Mouse (Mus musculus) kidney, postnatal 0 days (tissue): ENCODE measurements around the gene Igfbp1. TPM values are rescaled to one million over a fixed set of nuclear protein-coding genes. Genes with fewer than 3 reads are reported as not detected.

Source experiments
- ATAC-seq: fragments of 200-750 bp; cut with Nextera tagmentation; replicated peaks from 2 replicates; pipeline ENCODE4 v1.8.0; 2017; ENCODE audit warnings: low read depth, moderate number of reproducible peaks, moderate TSS enrichment, moderate library complexity; ENCODE audit not compliant: low FRiP score
- DNase-seq: peaks from one replicate; pipeline ENCODE4 v3.0.0-alpha.2; 2016; ENCODE audit warnings: low spot score
- H3K27ac ChIP-seq: fragments of 300-500 bp; sonication (generic); 2 replicates; pipeline ENCODE4 v1.5.1; 2014; ENCODE audit warnings: mild to moderate bottlenecking
- H3K27me3 ChIP-seq: fragments of 300-500 bp; sonication (generic); 2 replicates; pipeline ENCODE4 v1.6.1; 2014; ENCODE audit warnings: low read length, mixed read lengths; ENCODE audit not compliant: insufficient read depth
- H3K36me3 ChIP-seq: fragments of 300-500 bp; sonication (generic); 2 replicates; pipeline ENCODE4 v1.6.1; 2014; ENCODE audit warnings: low read length, mixed read lengths; ENCODE audit not compliant: insufficient read depth
- H3K4me1 ChIP-seq: fragments of 300-500 bp; sonication (generic); replicated peaks from 2 replicates; pipeline ENCODE4 v1.6.1; 2014; ENCODE audit warnings: antibody characterized with exemption, low read length, mixed read lengths; ENCODE audit not compliant: insufficient read depth
- H3K4me2 ChIP-seq: fragments of 300-500 bp; sonication (generic); 2 replicates; pipeline ENCODE4 v1.6.1; 2014; ENCODE audit warnings: mild to moderate bottlenecking, low read length, moderate library complexity, mixed read lengths
- H3K4me3 ChIP-seq: fragments of 300-500 bp; sonication (generic); replicated peaks from 2 replicates; pipeline ENCODE4 v1.5.1; 2014; ENCODE audit warnings: low read depth, low read length
- H3K9ac ChIP-seq: fragments of 300-500 bp; sonication (generic); 2 replicates; pipeline ENCODE4 v1.6.1; 2014; ENCODE audit warnings: low read depth, low read length
- H3K9me3 ChIP-seq: fragments of 300-500 bp; sonication (generic); replicated peaks from 2 replicates; pipeline ENCODE4 v1.6.1; 2016; ENCODE audit warnings: low read length, inconsistent platforms, mixed read lengths
- CTCF ChIP-seq: IDR thresholded peaks from 2 replicates; pipeline ENCODE4 v1.5.1; 2016; ENCODE audit warnings: antibody characterized with exemption, low read depth, mild to moderate bottlenecking, moderate library complexity
- WGBS: fragments of 180-500 bp; shearing (Covaris S2); extraction: QIAGEN DNeasy Blood & Tissue Kit; methylation state at CpG from one replicate; pipeline ENCODE4 v1.1.7; 2014; 5-methylcytosine and 5-hydroxymethylcytosine counted together
- polyA plus RNA-seq: library from polyadenylated mRNA; unstranded; fragments of >200 nt; fragmentation: Nextera tagmentation; extraction: Ambion mirVana; gene quantifications from 2 replicates; pipeline ENCODE4 v1.2.1, GENCODE M21; 2015

The Igfbp1 gene
- polyA plus RNA-seq, 1 experiment from 2014 or later = 11.8 TPM

DNA sequence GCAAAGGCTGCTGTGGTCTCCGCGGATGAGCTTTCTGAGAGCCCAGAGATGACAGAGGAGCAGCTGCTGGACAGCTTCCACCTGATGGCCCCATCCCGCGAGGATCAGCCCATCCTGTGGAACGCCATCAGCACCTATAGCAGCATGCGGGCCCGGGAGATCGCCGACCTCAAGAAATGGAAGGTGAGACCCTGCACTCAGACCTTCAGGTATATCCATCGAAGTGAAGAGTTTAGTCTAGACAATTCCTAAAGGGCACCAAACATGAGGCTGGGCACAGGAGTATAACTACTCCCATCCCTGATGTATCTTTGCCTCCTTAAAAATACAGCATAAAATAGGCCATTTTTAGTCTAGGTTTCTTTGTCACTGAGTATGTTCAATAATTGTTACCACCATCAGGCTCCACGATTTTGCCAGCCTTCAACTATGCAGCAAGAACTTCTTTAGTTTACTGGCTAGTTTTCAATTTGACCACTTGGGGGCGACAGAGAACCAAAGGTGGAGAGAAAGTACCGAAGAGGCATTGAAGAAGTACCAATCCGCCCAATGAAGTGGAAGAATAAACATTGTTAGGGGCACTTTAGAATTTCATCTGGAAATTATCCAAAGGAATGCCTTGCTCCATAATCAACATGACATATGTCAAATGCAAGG lies 2.3 kb downstream of the Igfbp1 start:
- DNase-seq (peak; percentile 81), ATAC-seq (no peak)
- Histone ChIP-seq H3K36me3 (no peaks in the 10 kb centered on the region), H3K9me3 (no peaks in the 10 kb centered on the region), H3K27me3 (no peaks in the 10 kb centered on the region), H3K4me1 (peaks cover 17% of the 10 kb centered on the region; the same call in 1 of the 2 replicates), H3K4me3 (no peak overlapping the region), H3K4me2 (no peak overlapping the region), H3K27ac (no peak overlapping the region), H3K9ac (no peak overlapping the region)
- WGBS = 53% methylated on average over 14 of the region's 14 CpGs
- TF ChIP-seq CTCF = peak; percentile 91

DNA sequence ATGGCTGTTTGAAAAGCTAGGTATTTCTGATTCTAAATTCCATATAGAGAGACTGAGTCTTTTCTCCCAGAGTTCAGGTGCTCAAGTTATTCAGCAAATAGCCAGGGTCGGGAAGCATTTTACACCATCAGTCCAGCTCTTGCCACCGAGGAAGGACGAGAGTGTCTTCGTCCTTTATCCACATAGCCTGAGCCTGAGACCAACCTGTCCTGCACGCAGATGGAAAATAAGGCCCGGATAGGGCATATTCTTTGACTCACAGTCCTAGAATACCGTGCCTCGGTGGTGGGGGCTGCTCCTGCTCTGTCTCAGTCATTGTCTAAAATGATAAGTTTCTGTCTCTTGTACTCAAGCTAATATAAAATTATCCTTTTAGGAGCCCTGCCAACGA lies 2.8 kb downstream of the Igfbp1 start:
- peaks cover 17% of the 10 kb centered on the region; the same call in 1 of the 2 replicates for H3K4me1 ChIP-seq
- H3K4me2 ChIP-seq = no peak overlapping the region
- no peak for DNase-seq
- H3K9me3 ChIP-seq = no peaks in the 10 kb centered on the region
- no peak for ATAC-seq
- H3K27me3 ChIP-seq = no peaks in the 10 kb centered on the region
- 83% methylated on average over 9 of the region's 9 CpGs for WGBS
- no peaks in the 10 kb centered on the region for H3K36me3 ChIP-seq
- no peak overlapping the region for H3K27ac ChIP-seq
- no peak for TF ChIP-seq CTCF
- H3K4me3 ChIP-seq = no peak overlapping the region
- H3K9ac ChIP-seq = no peak overlapping the region

DNA sequence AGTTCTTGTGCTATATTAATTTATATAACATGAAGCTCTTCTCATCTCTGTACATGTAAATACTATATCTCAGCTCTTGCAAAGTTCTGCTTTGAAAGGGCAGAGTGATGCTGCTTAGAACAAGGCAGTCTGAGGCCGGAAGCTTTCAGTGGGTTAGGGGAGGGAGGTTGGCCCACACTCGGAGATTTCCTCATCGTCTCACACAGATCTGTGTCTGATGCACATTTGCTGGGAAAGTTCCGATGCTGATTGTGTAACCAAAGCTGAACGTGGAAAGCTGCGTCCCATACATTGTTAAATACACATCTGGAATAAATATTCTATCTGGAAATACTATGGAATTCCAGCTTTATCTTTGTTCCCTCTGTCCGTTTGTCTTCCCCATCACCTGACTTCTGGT lies 4.6 kb downstream of the Igfbp1 start:
- 78% methylated on average over 7 of the region's 7 CpGs for WGBS
- peaks cover 8% of the 10 kb centered on the region; the same call in 1 of the 2 replicates for H3K4me1 ChIP-seq
- DNase-seq (no peak), ATAC-seq (no peak)
- no peaks in the 10 kb centered on the region for H3K27me3 ChIP-seq
- no peak for TF ChIP-seq CTCF
- H3K9me3 ChIP-seq = no peaks in the 10 kb centered on the region
- 0 out of 2 replicates have a peak, but pooled peaks cover 2% of the 10 kb centered on the region for H3K36me3 ChIP-seq
- no peak overlapping the region for H3K9ac ChIP-seq
- H3K4me3 ChIP-seq = no peak overlapping the region
- H3K27ac ChIP-seq = no peak overlapping the region
- H3K4me2 ChIP-seq = no peak overlapping the region

GRCm38 (mm10) chr11:7203846-7204245 lies 6.3 kb downstream of the Igfbp1 start:
- Histone ChIP-seq H3K9me3 (no peaks in the 10 kb centered on the region), H3K36me3 (peaks cover 6% of the 10 kb centered on the region; the same call in 1 of the 2 replicates), H3K9ac (no peak overlapping the region), H3K27me3 (no peaks in the 10 kb centered on the region), H3K27ac (no peak overlapping the region), H3K4me2 (no peak overlapping the region), H3K4me1 (no peaks in the 10 kb centered on the region), H3K4me3 (no peak overlapping the region)
- TF ChIP-seq CTCF = no peak
- 85% methylated on average over 9 of the region's 9 CpGs for WGBS
- ATAC-seq = no peak
- no peak for DNase-seq

DNA sequence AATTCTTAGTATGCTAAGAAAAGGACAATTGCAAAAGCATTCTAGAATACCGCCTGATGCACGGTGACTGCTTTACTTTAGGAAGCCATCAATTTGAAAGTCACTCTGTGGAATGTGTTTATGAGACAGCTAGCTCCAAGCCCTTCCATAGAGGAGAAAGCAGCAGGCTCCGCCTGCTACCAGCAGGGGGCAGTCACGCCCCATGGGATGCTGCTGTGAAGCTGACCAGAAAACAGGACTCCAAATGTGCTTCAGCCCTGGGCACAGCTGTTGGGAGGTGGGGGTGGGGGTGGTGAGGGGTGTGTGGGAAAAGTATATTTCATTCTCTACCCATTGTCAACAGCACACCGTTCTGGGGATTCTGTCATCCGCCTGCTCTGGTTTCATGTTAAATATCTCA lies 12.8 kb downstream of the Igfbp1 start:
- Histone ChIP-seq H3K4me1 (0 out of 2 replicates have a peak, but pooled peaks cover 9% of the 10 kb centered on the region), H3K9me3 (no peaks in the 10 kb centered on the region), H3K4me2 (peak overlapping the region; percentile 44; the same call in 1 of the 2 replicates), H3K27ac (no peak overlapping the region), H3K36me3 (peaks cover 14% of the 10 kb centered on the region; the same call in 1 of the 2 replicates), H3K9ac (no peak overlapping the region), H3K27me3 (peaks cover 8% of the 10 kb centered on the region; the same call in 1 of the 2 replicates), H3K4me3 (peak overlapping the region; percentile 21; the same call in 1 of the 2 replicates)
- ATAC-seq (peak; percentile 48; the same call in 1 of the 2 replicates), DNase-seq (peak; percentile 82)
- WGBS = 14% methylated on average over 6 of the region's 6 CpGs
- peak; percentile 87 for TF ChIP-seq CTCF

DNA sequence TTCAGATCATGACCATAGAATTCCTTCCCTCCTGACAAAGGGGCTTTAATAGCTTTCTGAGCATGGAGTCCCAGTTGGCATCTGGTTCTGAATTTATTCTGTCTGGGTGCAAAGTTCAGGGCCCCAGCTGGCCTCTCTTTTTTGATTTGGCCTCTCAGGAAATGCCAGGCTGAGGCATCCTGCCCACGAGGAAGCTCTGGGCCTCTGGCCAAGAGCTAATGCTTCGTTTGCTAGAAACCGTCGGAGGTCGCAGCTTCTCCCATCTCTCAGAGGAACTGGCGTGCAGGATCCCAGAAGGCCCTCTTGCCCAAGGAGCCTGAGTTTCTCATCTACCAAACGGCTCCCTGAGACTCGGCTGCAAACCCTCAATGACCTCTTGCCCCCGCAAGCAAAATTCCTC lies 13.6 kb downstream of the Igfbp1 start:
- ATAC-seq = no peak
- H3K4me2 ChIP-seq = peak overlapping the region; percentile 44
- 16% methylated on average over 9 of the region's 9 CpGs for WGBS

More for the DNA sequence above, 13.6 kb downstream of the Igfbp1 start:
- Histone ChIP-seq H3K27me3 (peaks cover 8% of the 10 kb centered on the region; the same call in 1 of the 2 replicates), H3K4me3 (peak overlapping the region; percentile 21; the same call in 1 of the 2 replicates), H3K9me3 (no peaks in the 10 kb centered on the region), H3K36me3 (peaks cover 14% of the 10 kb centered on the region; the same call in 1 of the 2 replicates), H3K9ac (no peak overlapping the region), H3K4me1 (0 out of 2 replicates have a peak, but pooled peaks cover 9% of the 10 kb centered on the region), H3K27ac (no peak overlapping the region)
- no peak for TF ChIP-seq CTCF
- DNase-seq = peak; percentile 38
